Mouse (Mus musculus) kidney, adult 2 months (tissue): ENCODE results near the gene Slc45a3. TPM values are rescaled to one million over a fixed set of nuclear protein-coding genes. Genes with fewer than 3 reads are reported as not detected.

Source experiments
- DNase-seq: peaks from one replicate; pipeline ENCODE4 v3.0.0; 2021
- H3K27ac ChIP-seq: fragments of 200-500 bp; 2 replicates; pipeline ENCODE4 v1.5.1; 2012; ENCODE audit warnings: low read depth, low read length, control low read depth, inconsistent platforms; ENCODE audit not compliant: insufficient read depth
- H3K27me3 ChIP-seq: fragments of 200-500 bp; replicated peaks from 2 replicates; pipeline ENCODE4 v1.6.1; 2012; ENCODE audit warnings: mild to moderate bottlenecking, moderate library complexity, low read length, inconsistent platforms; ENCODE audit not compliant: control insufficient read depth, insufficient read depth
- H3K36me3 ChIP-seq: fragments of 200-500 bp; 2 replicates; pipeline ENCODE4 v1.6.1; 2012; ENCODE audit warnings: mild to moderate bottlenecking, moderate library complexity, low read length, inconsistent platforms; ENCODE audit not compliant: control insufficient read depth, insufficient read depth
- H3K4me1 ChIP-seq: fragments of 200-500 bp; 2 replicates; pipeline ENCODE4 v1.6.1; 2011; ENCODE audit warnings: low read length; ENCODE audit not compliant: control insufficient read depth, insufficient read depth
- H3K4me3 ChIP-seq: fragments of 200-500 bp; 2 replicates; pipeline ENCODE4 v1.5.1; 2011; ENCODE audit warnings: mild to moderate bottlenecking, low read depth, low read length, control low read depth; ENCODE audit not compliant: insufficient read depth
- CTCF ChIP-seq: fragments of 200-500 bp; conservative IDR thresholded peaks from 2 replicates; pipeline ENCODE4 v1.5.1; 2011; ENCODE audit warnings: low read depth, mild to moderate bottlenecking, control low read depth, low read length, moderate library complexity, mixed read lengths; ENCODE audit not compliant: insufficient read depth, insufficient read length
- POLR2A ChIP-seq: fragments of 200-500 bp; IDR thresholded peaks from one replicate; pipeline ENCODE4 v1.6.1; 2011; ENCODE audit warnings: low read depth, low read length, control low read depth
- WGBS: fragments of 180-500 bp; shearing (Covaris S2); methylation state at CpG from one replicate; pipeline ENCODE4 v1.1.7; 2018; 5-methylcytosine and 5-hydroxymethylcytosine counted together
- polyA plus RNA-seq: library from polyadenylated mRNA; depleted of rRNA; stranded (reverse); fragments of >200 nt; gene quantifications from 2 replicates; pipeline ENCODE4 v1.2.3, GENCODE M21; 2012

The Slc45a3 gene
- polyA plus RNA-seq, 1 experiment = 30.5 TPM

DNA sequence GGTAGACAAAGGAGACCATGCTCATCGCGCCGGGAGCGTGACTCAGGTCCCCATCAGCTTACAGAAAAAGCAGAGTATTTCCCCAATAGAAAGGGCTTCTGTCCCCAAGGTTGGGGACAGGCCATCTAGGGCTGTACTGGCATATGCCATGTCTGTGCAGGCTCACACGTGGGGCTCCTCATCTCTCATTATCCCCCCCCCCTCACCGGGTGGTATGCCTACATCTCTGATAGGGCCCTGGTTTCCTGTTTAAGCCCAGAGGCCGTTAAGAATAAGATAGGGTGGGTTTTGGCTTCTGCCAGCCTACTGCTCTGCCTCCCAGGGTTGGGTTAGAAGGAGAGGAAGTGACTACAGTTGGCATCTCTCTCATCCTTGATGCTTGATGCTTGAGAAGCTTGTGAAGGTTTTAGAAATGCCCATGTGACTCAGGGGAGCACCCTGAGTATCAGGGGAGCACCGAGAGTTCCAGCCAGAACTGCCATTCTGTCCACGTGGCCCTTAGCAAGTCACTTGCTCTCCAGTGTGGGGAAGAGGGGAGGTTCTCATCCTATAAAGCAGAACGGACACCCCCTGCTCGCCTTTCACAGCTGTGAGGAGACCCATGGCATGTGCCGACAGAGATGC lies 8.4 kb upstream of the Slc45a3 start:
- no peak overlapping the region for H3K27ac ChIP-seq
- TF ChIP-seq CTCF = no peak
- no peak for TF ChIP-seq POLR2A
- H3K4me3 ChIP-seq = no peak overlapping the region
- no peaks in the 10 kb centered on the region for H3K27me3 ChIP-seq
- WGBS = 81% methylated on average over 12 of the region's 12 CpGs
- H3K36me3 ChIP-seq = no peaks in the 10 kb centered on the region
- no peak for DNase-seq
- H3K4me1 ChIP-seq = no peaks in the 10 kb centered on the region

DNA sequence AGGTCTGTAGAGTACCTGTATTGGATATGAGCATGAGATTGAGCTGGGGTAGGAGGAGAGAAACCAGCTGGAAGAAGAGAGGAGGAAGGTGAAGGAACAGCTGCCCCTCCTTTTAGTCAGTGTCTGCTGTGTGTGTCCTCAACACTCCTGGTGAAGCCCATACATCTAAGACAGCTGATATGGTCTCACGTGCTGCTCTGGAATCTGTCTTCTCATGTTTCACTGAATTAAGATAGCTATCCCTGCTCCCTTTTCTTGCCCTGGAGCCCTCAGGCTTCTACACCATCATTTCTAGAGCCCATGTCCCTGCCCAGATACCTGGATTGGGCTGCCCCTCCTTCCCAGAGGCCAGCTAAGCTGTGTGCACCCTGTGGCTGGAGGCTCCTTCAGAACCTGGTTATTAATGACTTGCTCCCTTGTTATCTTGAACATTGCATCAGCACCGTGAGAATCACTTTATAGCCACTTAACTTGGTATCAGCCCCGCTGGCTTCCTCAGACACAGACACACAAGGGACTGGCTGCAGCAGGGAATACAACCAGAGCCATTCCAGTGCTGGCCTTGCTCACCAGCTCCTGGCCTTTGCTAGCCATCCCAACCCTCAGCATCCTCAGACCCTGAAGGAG lies 7.5 kb upstream of the Slc45a3 start:
- H3K4me3 ChIP-seq = no peak overlapping the region
- no peak for DNase-seq
- H3K4me1 ChIP-seq = no peaks in the 10 kb centered on the region
- H3K36me3 ChIP-seq = no peaks in the 10 kb centered on the region
- H3K27ac ChIP-seq = no peak overlapping the region
- no peak for TF ChIP-seq CTCF
- H3K27me3 ChIP-seq = no peaks in the 10 kb centered on the region
- 72% methylated on average over 3 of the region's 3 CpGs for WGBS

DNA sequence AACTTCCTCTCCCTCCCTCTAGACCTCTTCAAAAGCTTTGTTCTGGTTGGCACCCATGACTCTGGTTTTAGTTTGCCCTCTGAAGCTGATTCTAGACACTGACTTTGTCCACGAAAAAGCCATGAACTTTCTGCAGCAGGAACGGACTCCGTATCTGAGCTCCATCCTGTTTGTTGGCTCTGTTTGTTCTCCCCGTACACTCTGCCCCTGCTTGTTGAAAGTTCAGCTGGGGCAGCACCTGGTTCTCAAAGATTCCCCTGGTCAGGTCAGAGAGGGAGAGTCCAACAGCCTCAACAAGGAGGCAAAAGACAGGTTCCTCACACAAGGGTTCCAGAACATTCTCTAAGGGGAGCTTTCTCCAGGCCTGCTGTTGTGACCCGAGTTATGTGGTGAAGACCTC lies 5.4 kb upstream of the Slc45a3 start:
- Histone ChIP-seq H3K36me3 (no peaks in the 10 kb centered on the region), H3K4me1 (no peaks in the 10 kb centered on the region), H3K4me3 (no peak overlapping the region), H3K27me3 (no peaks in the 10 kb centered on the region), H3K27ac (no peak overlapping the region)
- 85% methylated on average over 5 of the region's 5 CpGs for WGBS
- no peak for TF ChIP-seq CTCF
- no peak for TF ChIP-seq POLR2A
- DNase-seq = no peak

DNA sequence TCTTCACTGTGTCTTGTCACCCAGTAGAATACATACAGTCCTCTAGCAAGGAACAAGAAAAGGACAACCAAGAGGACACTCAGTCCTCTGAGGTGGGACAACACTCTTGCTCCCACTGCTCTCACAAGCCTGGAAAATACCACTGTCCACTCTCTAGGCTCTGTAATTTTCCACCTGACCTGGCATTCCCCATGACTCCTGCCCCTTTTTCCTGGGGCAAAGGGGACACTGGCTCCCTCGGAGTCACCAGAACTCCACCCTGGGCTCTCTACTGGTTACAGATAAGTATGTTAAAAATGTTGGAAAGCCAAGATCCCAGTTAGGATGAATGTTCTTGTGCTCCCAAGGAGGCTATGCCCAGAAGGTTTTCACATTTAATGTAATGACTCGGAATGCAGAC lies 1.8 kb upstream of the Slc45a3 start:
- Histone ChIP-seq H3K36me3 (no peaks in the 10 kb centered on the region), H3K4me1 (peaks cover 13% of the 10 kb centered on the region; the same call in 1 of the 2 replicates), H3K27ac (peak overlapping the region; percentile 78), H3K27me3 (no peaks in the 10 kb centered on the region), H3K4me3 (no peak overlapping the region)
- 40% methylated on average over 2 of the region's 2 CpGs for WGBS
- peak; percentile 76 for DNase-seq
- TF ChIP-seq CTCF (no peak), POLR2A (no peak)

DNA sequence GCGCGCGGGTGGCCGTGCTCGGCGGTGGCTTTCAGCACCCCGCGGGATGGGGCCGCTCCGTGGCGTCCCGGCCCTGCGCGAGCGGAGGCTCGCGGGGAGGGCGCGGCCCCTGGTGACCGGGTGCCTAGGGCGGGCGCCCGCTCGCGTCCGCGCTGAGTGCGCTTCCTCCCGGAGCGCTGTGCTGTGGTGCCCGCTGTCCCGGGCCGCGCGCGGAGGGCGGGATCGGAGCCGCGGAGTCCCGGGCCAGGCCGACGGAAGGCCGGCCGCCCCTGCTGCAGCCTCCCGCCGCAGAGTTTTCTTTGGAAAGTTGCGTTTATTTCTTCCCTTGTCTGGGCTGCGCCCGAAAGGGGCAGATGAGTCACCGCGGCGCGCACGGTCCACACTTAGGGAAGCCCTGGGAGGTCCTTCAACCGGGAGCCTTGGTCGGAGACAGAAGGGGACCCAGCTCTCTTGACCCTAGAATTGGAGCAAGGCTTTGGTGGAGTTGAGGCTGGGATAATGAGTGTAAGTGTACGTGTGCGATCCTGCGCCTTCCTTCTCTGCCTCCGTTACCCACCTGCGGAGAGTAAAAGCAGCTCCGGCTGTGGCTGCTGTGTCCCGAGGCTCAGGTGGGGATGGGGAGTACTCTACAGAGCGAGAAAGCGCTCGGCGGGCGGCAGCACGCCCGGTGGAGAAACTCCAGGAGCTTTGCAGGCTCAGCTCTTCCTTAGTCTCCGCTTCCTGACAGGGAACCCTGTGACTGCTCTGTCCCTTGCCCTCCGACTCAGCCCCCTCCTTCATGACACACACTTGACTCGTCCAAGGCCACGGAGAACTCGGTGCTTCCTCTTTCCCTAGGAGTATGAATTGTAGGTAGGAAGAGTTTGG lies 551 bp downstream of the Slc45a3 start:
- no peaks in the 10 kb centered on the region for H3K36me3 ChIP-seq
- H3K27me3 ChIP-seq = no peaks in the 10 kb centered on the region
- TF ChIP-seq CTCF (no peak), POLR2A (no peak)
- 2% methylated on average over 76 of the region's 76 CpGs for WGBS
- peaks cover 28% of the 10 kb centered on the region for H3K4me1 ChIP-seq
- peak overlapping the region; percentile 95 for H3K4me3 ChIP-seq
- peak overlapping the region; percentile 70 for H3K27ac ChIP-seq
- peak; percentile 47 for DNase-seq

DNA sequence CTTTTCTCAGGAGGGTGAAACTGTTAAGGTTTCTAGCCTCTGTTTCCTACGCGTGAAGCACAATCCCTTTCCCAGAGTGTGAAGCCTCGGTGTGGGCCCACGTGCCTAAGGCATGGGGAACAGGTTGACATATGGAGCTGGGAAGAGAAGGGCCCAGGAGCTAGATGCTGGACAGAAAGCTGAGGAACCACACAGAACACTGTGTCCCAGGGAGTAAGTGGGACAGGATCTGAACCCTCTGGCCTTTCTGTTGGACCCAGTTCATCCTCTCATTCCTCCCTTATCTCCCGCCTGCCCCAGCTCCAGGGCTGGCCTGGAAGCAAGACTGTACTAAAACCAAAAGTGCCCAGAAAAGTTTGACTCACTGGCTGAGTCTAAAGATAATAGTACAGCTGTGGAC lies 1.3 kb downstream of the Slc45a3 start:
- H3K27me3 ChIP-seq = no peaks in the 10 kb centered on the region
- TF ChIP-seq POLR2A (no peak), CTCF (no peak)

DNA sequence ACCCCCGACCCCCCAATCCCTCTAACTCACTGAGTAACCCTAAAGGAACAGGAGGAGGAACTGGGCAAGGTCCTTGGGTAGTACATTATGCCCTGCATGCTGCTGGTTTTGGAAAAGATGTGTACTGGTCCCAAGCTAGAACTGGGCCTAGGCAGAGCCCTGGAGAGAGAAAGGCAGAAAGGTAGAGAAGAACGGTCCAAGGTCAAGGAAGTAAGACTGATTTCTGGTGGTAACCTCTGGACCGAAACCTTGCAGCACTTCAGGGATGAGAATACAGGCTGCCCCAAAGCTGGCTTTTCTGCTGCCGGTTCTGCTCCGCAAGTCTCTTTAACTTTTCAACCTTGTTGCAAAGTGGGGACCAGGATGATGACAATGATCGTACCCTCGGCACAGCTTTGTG lies 1.8 kb downstream of the Slc45a3 start:
- H3K27ac ChIP-seq = peak overlapping the region; percentile 70; the same call in 1 of the 2 replicates
- no peaks in the 10 kb centered on the region for H3K27me3 ChIP-seq
- no peak overlapping the region for H3K4me3 ChIP-seq
- WGBS = 62% methylated on average over 7 of the region's 7 CpGs
- TF ChIP-seq POLR2A (no peak), CTCF (no peak)
- peaks cover 40% of the 10 kb centered on the region for H3K4me1 ChIP-seq
- H3K36me3 ChIP-seq = no peaks in the 10 kb centered on the region
- DNase-seq = peak; percentile 64

More for the DNA sequence above, 1.3 kb downstream of the Slc45a3 start:
- DNase-seq = peak; percentile 44
- Histone ChIP-seq H3K4me1 (peaks cover 36% of the 10 kb centered on the region), H3K36me3 (no peaks in the 10 kb centered on the region), H3K4me3 (peak overlapping the region; percentile 95), H3K27ac (peak overlapping the region; percentile 70)
- WGBS = 45% methylated on average over 5 of the region's 5 CpGs
